Mouse (Mus musculus): Measurements from ENCODE around the gene Ccdc61. TPM values are rescaled to one million over a fixed set of nuclear protein-coding genes. Genes with fewer than 3 reads are reported as not detected.

The Ccdc61 gene
- polyA plus RNA-seq, 1 experiment from 2014 or later: 34.6 TPM

Other genes starting within 250 kb of the Ccdc61 start
- gene Psg20, start 224.2 kb downstream of the Ccdc61 start, polyA plus RNA-seq (2015; fragmentation: Nextera tagmentation; extraction: Ambion mirVana): not detected in 2 replicates
- gene Psg22, start 192.3 kb downstream of the Ccdc61 start, polyA plus RNA-seq (2015; fragmentation: Nextera tagmentation; extraction: Ambion mirVana): not detected in 2 replicates
- not detected in 2 replicates for gene Psg19, start 111.9 kb downstream of the Ccdc61 start, polyA plus RNA-seq (2015; fragmentation: Nextera tagmentation; extraction: Ambion mirVana)
- 0.09 TPM in 1 of 2 replicates, not detected in the other for gene Psg17, start 88.8 kb downstream of the Ccdc61 start, polyA plus RNA-seq (2015; fragmentation: Nextera tagmentation; extraction: Ambion mirVana)
- gene Mill2, start 70.4 kb downstream of the Ccdc61 start, polyA plus RNA-seq (2015; fragmentation: Nextera tagmentation; extraction: Ambion mirVana): 0.17 and 0.23 TPM in 2 replicates
- gene Pglyrp1, start 39.1 kb downstream of the Ccdc61 start, polyA plus RNA-seq (2015; fragmentation: Nextera tagmentation; extraction: Ambion mirVana): 0.74 and 1.0 TPM in 2 replicates
- 0.33 and 0.41 TPM in 2 replicates for gene Nova2, start 15.5 kb upstream of the Ccdc61 start, polyA plus RNA-seq (2015; fragmentation: Nextera tagmentation; extraction: Ambion mirVana)
- gene Nanos2, start 77.0 kb upstream of the Ccdc61 start, polyA plus RNA-seq (2015; fragmentation: Nextera tagmentation; extraction: Ambion mirVana): not detected in 2 replicates
- gene Mypop, start 80.8 kb upstream of the Ccdc61 start, polyA plus RNA-seq (2015; fragmentation: Nextera tagmentation; extraction: Ambion mirVana): 5.2 and 6.3 TPM in 2 replicates
- 26.3 and 26.9 TPM in 2 replicates for gene Irf2bp1, start 93.6 kb upstream of the Ccdc61 start, polyA plus RNA-seq (2015; fragmentation: Nextera tagmentation; extraction: Ambion mirVana)
- gene Foxa3, start 113.1 kb upstream of the Ccdc61 start, polyA plus RNA-seq (2015; fragmentation: Nextera tagmentation; extraction: Ambion mirVana): 3.5 and 4.1 TPM in 2 replicates
- 33.6 and 37.8 TPM in 2 replicates for gene Sympk, start 114.0 kb upstream of the Ccdc61 start, polyA plus RNA-seq (2015; fragmentation: Nextera tagmentation; extraction: Ambion mirVana)
- gene Rsph6a, start 144.3 kb upstream of the Ccdc61 start, polyA plus RNA-seq (2015; fragmentation: Nextera tagmentation; extraction: Ambion mirVana): not detected in 2 replicates
- 16.8 and 17.4 TPM in 2 replicates for gene Dmwd, start 165.8 kb upstream of the Ccdc61 start, polyA plus RNA-seq (2015; fragmentation: Nextera tagmentation; extraction: Ambion mirVana)
- 22.6 and 23.1 TPM in 2 replicates for gene Dmpk, start 173.4 kb upstream of the Ccdc61 start, polyA plus RNA-seq (2015; fragmentation: Nextera tagmentation; extraction: Ambion mirVana)
- gene Six5, start 184.2 kb upstream of the Ccdc61 start, polyA plus RNA-seq (2015; fragmentation: Nextera tagmentation; extraction: Ambion mirVana): 13.4 and 13.9 TPM in 2 replicates
- gene Gm4969, start 208.0 kb upstream of the Ccdc61 start, polyA plus RNA-seq (2015; fragmentation: Nextera tagmentation; extraction: Ambion mirVana): 4.2 and 4.3 TPM in 2 replicates
- 16.8 and 19.1 TPM in 2 replicates for gene Fbxo46, start 209.4 kb upstream of the Ccdc61 start, polyA plus RNA-seq (2015; fragmentation: Nextera tagmentation; extraction: Ambion mirVana)
- gene Qpctl, start 238.9 kb upstream of the Ccdc61 start, polyA plus RNA-seq (2015; fragmentation: Nextera tagmentation; extraction: Ambion mirVana): 17.1 and 18.1 TPM in 2 replicates
- 146 and 149 TPM in 2 replicates for gene Snrpd2, start 239.3 kb upstream of the Ccdc61 start, polyA plus RNA-seq (2015; fragmentation: Nextera tagmentation; extraction: Ambion mirVana)

Data from limb, embryonic 13.5 days (tissue).